8 mouse cellular contexts compared by ENCODE assay signal in the genomic region with DNA sequence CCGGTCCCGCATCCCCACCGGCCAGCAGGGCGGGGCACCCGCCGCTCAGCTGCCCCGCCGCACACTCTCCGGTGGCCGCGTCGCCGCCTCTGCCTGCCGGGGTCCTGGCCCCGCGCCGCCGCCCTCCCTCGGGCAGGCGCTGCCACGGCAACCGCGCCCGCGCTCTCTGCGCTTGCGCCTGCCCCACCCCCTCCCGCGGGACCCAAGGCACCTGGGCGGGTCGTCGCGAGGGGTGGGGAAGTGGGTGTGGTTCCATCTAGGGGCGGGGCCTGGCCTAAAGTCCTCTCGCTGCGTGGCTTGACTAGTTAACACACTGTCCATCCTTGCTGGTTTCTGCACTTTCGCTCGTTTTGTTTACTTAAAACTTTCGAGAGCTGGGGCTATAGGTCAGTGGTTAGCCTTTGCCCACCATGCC. TPM values are rescaled to one million over a fixed set of nuclear protein-coding genes. Genes with fewer than 3 reads are reported as not detected.
DNase-seq lines count a peak whose midpoint lies in the region; ATAC-seq and TF ChIP-seq lines count a peak whose summit lies in the region.

A gene (minus strand): TSS at position 163 of the 415 bp plus-strand sequence.

- peak; percentile 73 for TF ChIP-seq POLR2A in testis, adult 2 months (IDR thresholded peaks at IDR 0.05; ENCODE audit: control insufficient read depth, low read depth, low read length)

- under 1% methylated on average over 33 of the region's 39 CpGs for WGBS in forebrain, embryonic 16.5 days
- WGBS in neural tube, embryonic 14.5 days: 0% methylated on average over 37 of the region's 39 CpGs

- peak within 1 kb of the TSS; percentile 26; the same call in 1 of the 2 replicates for H3K27ac ChIP-seq in forebrain, embryonic 16.5 days (ENCODE audit: low read length)
- 0 out of 2 replicates have a peak within 1 kb of the TSS, but pooled peaks have one; percentile 6 for H3K27ac ChIP-seq in neural tube, embryonic 14.5 days (ENCODE audit: low read depth, low read length)
- peak within 1 kb of the TSS; percentile 84 for H3K27ac ChIP-seq in testis, adult 2 months (ENCODE audit: control insufficient read depth, insufficient read depth, low read depth, low read length)

- no peaks in the 10 kb centered on the region for H3K9me3 ChIP-seq in G1E (replicated peaks)
- no peaks in the 10 kb centered on the region for H3K9me3 ChIP-seq in forebrain, embryonic 16.5 days (ENCODE audit: control insufficient read depth, low read length)
- no peaks in the 10 kb centered on the region for H3K9me3 ChIP-seq in neural tube, embryonic 14.5 days (ENCODE audit: control insufficient read depth, low read length)

- peaks cover 55% of the 10 kb centered on the region for H3K4me1 ChIP-seq in G1E (ENCODE audit: insufficient read depth, low read depth, low read length)
- H3K4me1 ChIP-seq in forebrain, embryonic 16.5 days (replicated peaks; ENCODE audit: control insufficient read depth, insufficient read depth, low read length): peaks cover 12% of the 10 kb centered on the region
- H3K4me1 ChIP-seq in neural tube, embryonic 14.5 days (ENCODE audit: control insufficient read depth, insufficient read depth, low read length): peaks cover 9% of the 10 kb centered on the region; the same call in 1 of the 2 replicates
- peaks cover 17% of the 10 kb centered on the region for H3K4me1 ChIP-seq in testis, adult 2 months (ENCODE audit: control insufficient read depth, insufficient read depth, low read length)

- no peaks in the 10 kb centered on the region for H3K27me3 ChIP-seq in G1E (ENCODE audit: insufficient read depth, low read length)
- H3K27me3 ChIP-seq in forebrain, embryonic 16.5 days (replicated peaks; ENCODE audit: control insufficient read depth, insufficient read depth, low read length): no peaks in the 10 kb centered on the region
- no peaks in the 10 kb centered on the region for H3K27me3 ChIP-seq in neural tube, embryonic 14.5 days (ENCODE audit: control insufficient read depth, insufficient read depth, low read length)
- no peaks in the 10 kb centered on the region for H3K27me3 ChIP-seq in testis, adult 2 months (ENCODE audit: control insufficient read depth, insufficient read depth, low read length)

- H3K9ac ChIP-seq in forebrain, embryonic 16.5 days (replicated peaks; ENCODE audit: low read depth, low read length): peak within 1 kb of the TSS; percentile 66
- peak within 1 kb of the TSS; percentile 74 for H3K9ac ChIP-seq in neural tube, embryonic 14.5 days (replicated peaks; ENCODE audit: low read depth, low read length)

- DNase-seq in G1E (ENCODE audit: low spot score): peak; percentile 93
- DNase-seq in cerebellum, adult 18-20 months: peak; percentile 91 to 95
- peak; percentile 89 for DNase-seq in heart, postnatal 25 days (ENCODE audit: low spot score)
- peak; percentile 89 to 94 for DNase-seq in layer of hippocampus, adult 18-20 months (ENCODE audit: low spot score in 2 of 2)
- DNase-seq in lung, adult 18-20 months: peak; percentile 89 to 92

- peak; percentile 64 for ATAC-seq in G1E (ENCODE audit: extremely low read depth, insufficient number of reproducible peaks, low FRiP score, poor library complexity, severe bottlenecking)
- peak; percentile 93 for ATAC-seq in forebrain, embryonic 16.5 days
- ATAC-seq in neural tube, embryonic 14.5 days (ENCODE audit: low read depth): peak; percentile 83

- H3K4me2 ChIP-seq in forebrain, embryonic 16.5 days (ENCODE audit: low read length): peak within 1 kb of the TSS; percentile 77
- peak within 1 kb of the TSS; percentile 63 for H3K4me2 ChIP-seq in neural tube, embryonic 14.5 days (ENCODE audit: low read depth, low read length)

- H3K4me3 ChIP-seq in G1E (ENCODE audit: low read depth, low read length): peak within 1 kb of the TSS; percentile 80
- H3K4me3 ChIP-seq in forebrain, embryonic 16.5 days (replicated peaks; ENCODE audit: low read length): peak within 1 kb of the TSS; percentile 53
- H3K4me3 ChIP-seq in neural tube, embryonic 14.5 days (ENCODE audit: low read depth, low read length): peak within 1 kb of the TSS; percentile 59
- peak within 1 kb of the TSS; percentile 97 for H3K4me3 ChIP-seq in testis, adult 2 months (ENCODE audit: control insufficient read depth, low read depth, low read length)

- peaks cover 32% of the 10 kb centered on the region for H3K36me3 ChIP-seq in G1E (replicated peaks)
- no peaks in the 10 kb centered on the region for H3K36me3 ChIP-seq in forebrain, embryonic 16.5 days (ENCODE audit: control insufficient read depth, insufficient read depth)
- no peaks in the 10 kb centered on the region for H3K36me3 ChIP-seq in neural tube, embryonic 14.5 days (ENCODE audit: control insufficient read depth, insufficient read depth, low read length)
- no peaks in the 10 kb centered on the region for H3K36me3 ChIP-seq in testis, adult 2 months (ENCODE audit: control insufficient read depth, insufficient read depth, low read length)

- intact Hi-C loops in heart, postnatal 25 days (cut with DNase I): no loop called here

- TF ChIP-seq CTCF in G1E (IDR thresholded peaks at IDR 0.05; ENCODE audit: low read depth, low read length): no peak
- no peak for TF ChIP-seq CTCF in testis, adult 2 months (IDR thresholded peaks at IDR 0.05; ENCODE audit: control insufficient read depth, insufficient read depth, insufficient replicate concordance, low read depth, low read length)

RNA-seq across cellular contexts. Expression of the gene that starts here (rescaled TPM):
- total RNA-seq in G1E (2014; fragmentation: Nextera tagmentation) (26.4 and 83.8 TPM in 2 replicates), G1E (2017) (37.5 and 44.1 TPM in 2 replicates)
- 15.3 and 18.1 TPM in 2 replicates for polyA plus RNA-seq in G1E (2012)
- polyA plus RNA-seq in forebrain, embryonic 16.5 days (2015; fragmentation: Nextera tagmentation; extraction: Ambion mirVana): 15.3 and 18.0 TPM in 2 replicates
- 10 to 100 TPM; 12.6 to 14.2 TPM for total RNA-seq in heart, postnatal 25 days (2021)
- 10 to 100 TPM; 27.1 to 29.2 TPM for total RNA-seq in layer of hippocampus, adult 18-20 months (2021)
- 14.4 and 26.8 TPM in 2 replicates for polyA plus RNA-seq in neural tube, embryonic 14.5 days (2014; fragmentation: Nextera tagmentation; extraction: Ambion mirVana)
- 51.0 and 52.4 TPM in 2 replicates for polyA plus RNA-seq in testis, adult 2 months (2012; rRNA removed)

Comparison
In these comparisons a context has a peak if more than half of its experiments do, and no peak if none do; other contexts are left out.
1. Peak in every context shown above with its lines: DNase-seq, ATAC-seq, H3K4me3 ChIP-seq and H3K27ac ChIP-seq.
2. H3K27ac ChIP-seq: peak in every context shown above with its lines; median percentile 84 in testis, adult 2 months; 26 in forebrain, embryonic 16.5 days; 6 in neural tube, embryonic 14.5 days.